In genomic region chr7:26139623-26140022, GRCm38 (mm10) we compare ENCODE assay signal across 13 mouse cellular contexts. TPM values are rescaled to one million over a fixed set of nuclear protein-coding genes. Genes with fewer than 3 reads are reported as not detected.
"Had no signal": no experiment of that assay in that cellular context is flagged by ENCODE, and none has a peak within 500 bp of the region (broad histone marks: within the 10 kb centered on the region; RNA-seq: fewer than 3 reads in every experiment).

No protein-coding gene starts in this region.

RNA-seq across cellular contexts. Expression of gene Cyp2b9, which starts 33.6 kb away (rescaled TPM):
- polyA plus RNA-seq: neural tube, embryonic 13.5 days; neural tube, embryonic 14.5 days; neural tube, embryonic 15.5 days; small intestine, adult 2 months; spleen, adult 2 months; stomach, embryonic 14.5 days; stomach, embryonic 15.5 days; stomach, embryonic 16.5 days; stomach, postnatal 0 days; testis, adult 2 months; thymus, adult 2 months; thymus, postnatal 0 days; urinary bladder, adult 2 months had no signal
